Comparison of ENCODE assay signal across 8 mouse cellular contexts in genomic region chr13:67060161-67060785, GRCm38 (mm10). TPM values are rescaled to one million over a fixed set of nuclear protein-coding genes. Genes with fewer than 3 reads are reported as not detected.
DNase-seq lines count a peak whose midpoint lies in the region; ATAC-seq lines count a peak whose summit lies in the region.

No protein-coding gene starts in this region.

- H3K9ac ChIP-seq in embryonic facial prominence, embryonic 11.5 days (replicated peaks; ENCODE audit: low read length): peak overlapping the region; percentile 70
- H3K9ac ChIP-seq in intestine, embryonic 14.5 days (ENCODE audit: low read length): peak overlapping the region; percentile 48

- WGBS in embryonic facial prominence, embryonic 11.5 days: 4% methylated on average over 12 of the region's 12 CpGs
- 5% methylated on average over 12 of the region's 12 CpGs for WGBS in intestine, embryonic 14.5 days

- H3K9me3 ChIP-seq in embryonic facial prominence, embryonic 11.5 days (replicated peaks; ENCODE audit: control insufficient read depth, low read length): no peaks in the 10 kb centered on the region; the same call in 1 of the 2 replicates
- no peaks in the 10 kb centered on the region for H3K9me3 ChIP-seq in intestine, embryonic 14.5 days (ENCODE audit: control insufficient read depth, low read length)

- peak overlapping the region; percentile 69 for H3K4me3 ChIP-seq in embryonic facial prominence, embryonic 11.5 days (ENCODE audit: low read depth, low read length)
- peak overlapping the region; percentile 74 for H3K4me3 ChIP-seq in intestine, embryonic 14.5 days (ENCODE audit: low read depth, low read length)

- peak; percentile 36 for ATAC-seq in cerebellum, adult (ENCODE audit: insufficient number of reproducible peaks, low FRiP score, low TSS enrichment)
- ATAC-seq in embryonic facial prominence, embryonic 11.5 days (replicated peaks; ENCODE audit: insufficient number of reproducible peaks, low FRiP score, low TSS enrichment, low read depth): peak; percentile 61
- ATAC-seq in intestine, embryonic 14.5 days (replicated peaks; ENCODE audit: low FRiP score, low TSS enrichment, low read depth): peak; percentile 59
- ATAC-seq in megakaryocyte-erythroid progenitor cell, adult 5-6 weeks (replicated peaks; ENCODE audit: low FRiP score, low TSS enrichment, poor library complexity, severe bottlenecking): peak; percentile 39

- H3K4me1 ChIP-seq in embryonic facial prominence, embryonic 11.5 days (ENCODE audit: control insufficient read depth, insufficient read depth, low read length): no peaks in the 10 kb centered on the region
- H3K4me1 ChIP-seq in intestine, embryonic 14.5 days (replicated peaks; ENCODE audit: control insufficient read depth, insufficient read depth, low read length): no peaks in the 10 kb centered on the region

- DNase-seq in cerebellum, adult 9-11 months: no peak
- DNase-seq in 3T3-L1 (ENCODE audit: low read depth, low spot score): peak; percentile 63
- DNase-seq in embryonic facial prominence, embryonic 11.5 days (ENCODE audit: low spot score): no peak
- DNase-seq in intestine, embryonic 14.5 days (ENCODE audit: low spot score): no peak
- no peak for DNase-seq in adrenal gland, postnatal 25 days
- DNase-seq in right cerebral cortex, postnatal 36 days (ENCODE audit: low spot score in 2 of 2): no peak

- H3K36me3 ChIP-seq in embryonic facial prominence, embryonic 11.5 days (replicated peaks; ENCODE audit: control insufficient read depth, insufficient read depth, low read depth, low read length): no peaks in the 10 kb centered on the region
- H3K36me3 ChIP-seq in intestine, embryonic 14.5 days (ENCODE audit: control insufficient read depth, insufficient read depth, low read length): no peaks in the 10 kb centered on the region

- peak overlapping the region; percentile 47; the same call in 1 of the 2 replicates for H3K27ac ChIP-seq in embryonic facial prominence, embryonic 11.5 days (replicated peaks; ENCODE audit: low read depth, low read length)
- H3K27ac ChIP-seq in intestine, embryonic 14.5 days (ENCODE audit: low read depth): peak overlapping the region; percentile 80

- H3K27me3 ChIP-seq in embryonic facial prominence, embryonic 11.5 days (ENCODE audit: control insufficient read depth, insufficient read depth, low read length): no peaks in the 10 kb centered on the region
- H3K27me3 ChIP-seq in intestine, embryonic 14.5 days (replicated peaks; ENCODE audit: control insufficient read depth, insufficient read depth, low read length): no peaks in the 10 kb centered on the region

- H3K4me2 ChIP-seq in embryonic facial prominence, embryonic 11.5 days (ENCODE audit: low read depth, low read length): peak overlapping the region; percentile 64
- peak overlapping the region; percentile 84 for H3K4me2 ChIP-seq in intestine, embryonic 14.5 days (ENCODE audit: low read length)

RNA-seq across cellular contexts. Expression of gene Zfp712, which starts 0.7 kb away (rescaled TPM):
- polyA plus RNA-seq in embryonic facial prominence, embryonic 11.5 days (2014; fragmentation: Nextera tagmentation; extraction: Ambion mirVana): 5.0 and 5.6 TPM in 2 replicates
- polyA plus RNA-seq in intestine, embryonic 14.5 days (2014; fragmentation: Nextera tagmentation; extraction: Ambion mirVana): 3.4 and 4.9 TPM in 2 replicates
- 2.3 and 3.3 TPM in 2 replicates for total RNA-seq in megakaryocyte-erythroid progenitor cell, adult 5-6 weeks (2014; fragmentation: Nextera tagmentation)
- 3.7 and 7.1 TPM in 2 replicates for total RNA-seq in megakaryocyte-erythroid progenitor cell, adult 5-6 weeks (2017)
- 2.5 and 2.7 TPM in 2 replicates for total RNA-seq in adrenal gland, postnatal 25 days (2021)

RNA-seq across cellular contexts. Expression of gene Zfp708, which starts 37.5 kb away (rescaled TPM):
- polyA plus RNA-seq in embryonic facial prominence, embryonic 11.5 days (2014; fragmentation: Nextera tagmentation; extraction: Ambion mirVana): 10.1 and 11.5 TPM in 2 replicates
- polyA plus RNA-seq in intestine, embryonic 14.5 days (2014; fragmentation: Nextera tagmentation; extraction: Ambion mirVana): 4.2 and 5.6 TPM in 2 replicates
- total RNA-seq in megakaryocyte-erythroid progenitor cell, adult 5-6 weeks (2014; fragmentation: Nextera tagmentation): 3.4 and 6.3 TPM in 2 replicates
- 2.0 and 4.7 TPM in 2 replicates for total RNA-seq in megakaryocyte-erythroid progenitor cell, adult 5-6 weeks (2017)
- 0.46 and 2.2 TPM in 2 replicates for total RNA-seq in adrenal gland, postnatal 25 days (2021)

RNA-seq across cellular contexts. Expression of gene Gm28557, which starts 48.1 kb away (rescaled TPM):
- 2.1 and 3.2 TPM in 2 replicates for polyA plus RNA-seq in embryonic facial prominence, embryonic 11.5 days (2014; fragmentation: Nextera tagmentation; extraction: Ambion mirVana)
- 3.2 and 4.9 TPM in 2 replicates for polyA plus RNA-seq in intestine, embryonic 14.5 days (2014; fragmentation: Nextera tagmentation; extraction: Ambion mirVana)
- total RNA-seq in megakaryocyte-erythroid progenitor cell, adult 5-6 weeks (2014; fragmentation: Nextera tagmentation): 3.1 and 6.2 TPM in 2 replicates
- 5.3 and 6.3 TPM in 2 replicates for total RNA-seq in megakaryocyte-erythroid progenitor cell, adult 5-6 weeks (2017)
- total RNA-seq in adrenal gland, postnatal 25 days (2021): 7.8 and 9.5 TPM in 2 replicates

RNA-seq across cellular contexts. Expression of gene Rslcan18, which starts 55.8 kb away (rescaled TPM):
- 0.24 and 0.39 TPM in 2 replicates for polyA plus RNA-seq in embryonic facial prominence, embryonic 11.5 days (2014; fragmentation: Nextera tagmentation; extraction: Ambion mirVana)
- polyA plus RNA-seq in intestine, embryonic 14.5 days (2014; fragmentation: Nextera tagmentation; extraction: Ambion mirVana): 0.22 and 0.28 TPM in 2 replicates
- total RNA-seq in megakaryocyte-erythroid progenitor cell, adult 5-6 weeks (2014; fragmentation: Nextera tagmentation): 0.22 and 2.1 TPM in 2 replicates
- total RNA-seq in megakaryocyte-erythroid progenitor cell, adult 5-6 weeks (2017): 0.15 and 0.99 TPM in 2 replicates
- total RNA-seq in adrenal gland, postnatal 25 days (2021): 1.3 and 1.7 TPM in 2 replicates
